Mouse (Mus musculus) embryo, embryonic 11 days (tissue): ENCODE data around the gene Dlgap1.

Experiments
- DNase-seq: peaks from one replicate; pipeline ENCODE4 v3.0.0-alpha.2; 2015

Gene Dlgap1

DNA sequence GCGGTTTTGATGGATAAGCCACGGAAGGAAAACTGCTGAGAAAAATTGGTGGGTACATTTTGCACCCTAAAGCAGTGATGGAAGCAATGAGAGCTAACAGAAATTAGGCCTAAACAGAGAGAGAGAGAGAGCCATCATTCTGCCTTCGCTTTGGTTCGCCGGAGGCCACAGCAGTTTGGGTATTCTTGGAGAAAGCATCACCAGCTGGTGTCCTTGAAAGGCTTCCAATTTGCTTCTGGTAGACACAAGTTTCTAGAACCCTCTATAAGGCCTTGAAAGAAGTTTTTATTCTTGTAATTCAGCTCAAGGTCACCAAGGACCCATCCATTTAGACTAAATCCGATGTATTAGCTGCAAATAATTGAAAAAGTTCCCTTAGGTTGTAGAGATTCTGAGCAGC, 205.0 kb downstream of the Dlgap1 start:
- no peak for DNase-seq

DNA sequence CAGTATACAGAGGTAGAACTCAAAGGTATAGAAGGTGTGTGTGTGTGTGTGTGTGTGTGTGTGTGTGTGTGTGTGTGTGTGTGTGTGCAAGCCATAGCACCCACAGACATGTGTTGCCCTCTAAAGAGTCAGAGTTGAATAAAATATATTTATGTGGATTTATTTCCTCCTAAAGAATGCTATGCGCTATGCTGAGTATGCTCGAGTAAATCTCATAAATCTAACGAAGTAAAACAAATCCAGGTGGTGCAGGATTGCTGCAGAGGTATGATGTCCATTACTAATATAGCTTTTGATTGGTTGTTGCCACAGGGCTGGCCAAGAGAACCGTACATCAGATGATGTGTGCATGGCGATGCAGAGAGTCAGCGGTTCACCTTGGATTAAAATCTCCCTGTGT, 222.4 kb downstream of the Dlgap1 start:
- no peak for DNase-seq

DNA sequence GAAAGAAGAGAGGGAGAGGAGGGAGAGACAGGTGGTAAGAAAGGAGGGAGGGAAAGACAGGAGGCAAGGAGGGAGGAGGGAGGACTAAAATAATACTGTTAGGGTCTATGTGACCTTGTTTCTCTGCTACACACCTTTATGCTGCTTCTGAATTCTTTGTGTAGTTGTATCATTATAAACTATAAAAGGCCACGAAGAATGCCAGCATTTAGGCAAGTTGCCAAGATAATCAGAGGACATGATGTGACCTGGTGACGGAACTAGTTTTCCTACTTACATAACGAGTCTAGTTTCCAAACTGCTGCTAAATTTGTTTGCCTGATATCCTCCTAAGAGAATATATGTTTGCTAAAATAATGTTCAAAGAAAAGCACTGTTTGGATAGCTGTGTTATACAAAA, 254.0 kb downstream of the Dlgap1 start:
- DNase-seq, result no peak

DNA sequence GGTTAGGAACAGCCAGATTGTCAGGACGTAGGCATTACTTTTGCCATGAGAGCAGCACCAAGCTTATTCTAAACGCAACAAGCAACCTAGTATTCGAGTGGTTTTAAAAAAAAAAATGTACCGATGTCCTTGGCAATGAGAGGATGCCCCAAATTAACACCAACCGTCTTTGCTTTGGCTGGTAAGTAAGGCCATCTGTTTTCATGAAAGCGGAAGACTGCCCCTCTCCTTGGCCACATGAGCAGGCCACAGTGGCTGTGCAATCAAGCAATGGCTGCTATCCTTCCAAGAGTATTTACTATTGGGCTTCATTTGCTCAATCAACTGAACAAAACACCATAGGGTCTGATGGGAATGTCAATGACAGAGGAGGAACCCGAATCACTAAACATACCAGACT, 278.5 kb downstream of the Dlgap1 start:
- DNase-seq, result no peak

DNA sequence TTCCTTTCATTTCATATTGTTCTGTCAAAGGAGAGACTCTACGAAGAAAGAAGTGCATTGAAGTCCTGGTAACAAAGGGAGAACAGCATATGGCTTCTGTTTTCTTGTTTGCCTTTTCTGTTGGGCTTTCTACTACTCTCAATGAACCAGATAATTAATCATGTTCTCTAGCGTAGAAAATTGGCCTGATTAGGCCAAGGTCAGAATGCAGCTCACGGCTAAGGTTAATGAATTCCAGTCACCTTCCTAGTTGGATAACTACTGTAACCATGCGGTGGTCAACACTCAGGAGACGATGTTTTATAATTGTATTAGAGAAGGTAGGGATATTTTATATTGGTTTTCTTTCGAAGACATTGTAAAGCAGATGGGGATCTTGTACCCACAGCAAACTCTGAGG, 279.4 kb downstream of the Dlgap1 start:
- peak; percentile 7 for DNase-seq

DNA sequence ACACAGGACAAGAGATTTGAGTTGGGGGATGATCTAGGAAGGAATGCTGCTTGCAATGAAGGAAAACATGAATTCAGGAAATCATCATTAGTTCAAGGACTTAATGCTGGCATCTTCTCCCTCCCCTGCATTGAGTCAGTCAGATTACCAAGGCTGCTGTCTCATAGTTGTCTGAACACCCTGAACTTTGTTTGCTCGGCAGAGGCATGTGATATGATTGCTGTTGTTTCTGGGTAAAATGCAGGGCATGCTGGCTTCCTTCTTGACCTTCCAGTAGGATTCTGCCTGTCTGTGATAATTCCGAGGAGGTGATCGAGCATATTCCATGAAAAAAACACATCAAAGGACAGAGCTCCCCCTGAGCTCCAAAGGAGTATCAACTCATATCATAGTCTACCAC, 283.6 kb downstream of the Dlgap1 start:
- no peak for DNase-seq

DNA sequence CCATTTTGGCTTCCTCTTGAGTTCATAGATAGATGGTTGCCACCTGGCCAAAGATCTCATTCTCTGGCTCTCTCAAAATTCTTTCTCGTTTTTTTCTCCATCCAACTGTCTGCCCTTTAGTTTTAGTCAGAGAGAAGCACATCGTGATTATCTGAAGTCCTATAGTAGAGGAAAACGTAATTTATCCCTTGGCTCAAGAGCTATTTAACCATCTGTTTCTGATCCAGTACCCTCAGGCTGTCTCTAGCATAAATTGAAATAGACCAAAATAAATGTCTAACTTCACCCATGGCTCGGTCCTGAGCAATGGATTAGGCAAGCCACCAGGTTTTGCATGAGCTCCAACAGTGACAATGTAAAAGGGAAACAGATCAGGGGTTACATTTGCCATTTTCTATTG, 287.5 kb downstream of the Dlgap1 start:
- no peak for DNase-seq

DNA sequence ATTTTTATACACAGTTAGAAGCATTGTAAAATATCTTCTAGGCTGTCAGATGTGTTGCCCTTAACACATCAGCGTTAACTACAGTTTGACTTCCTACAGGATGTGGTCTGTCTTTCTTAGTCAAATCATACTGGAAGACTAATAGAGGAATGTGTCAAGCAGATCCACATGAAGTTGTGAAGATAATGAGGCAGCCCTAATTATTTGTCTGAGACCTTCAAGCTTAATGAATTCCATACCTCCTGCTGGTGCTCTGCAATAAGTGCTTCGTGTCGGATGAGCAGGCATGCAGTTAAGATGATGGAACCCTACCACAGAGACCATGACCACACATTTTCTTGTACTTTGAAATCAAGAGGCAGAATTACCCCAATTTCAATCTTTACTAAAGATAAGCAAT, 294.3 kb downstream of the Dlgap1 start:
- DNase-seq, result no peak

DNA sequence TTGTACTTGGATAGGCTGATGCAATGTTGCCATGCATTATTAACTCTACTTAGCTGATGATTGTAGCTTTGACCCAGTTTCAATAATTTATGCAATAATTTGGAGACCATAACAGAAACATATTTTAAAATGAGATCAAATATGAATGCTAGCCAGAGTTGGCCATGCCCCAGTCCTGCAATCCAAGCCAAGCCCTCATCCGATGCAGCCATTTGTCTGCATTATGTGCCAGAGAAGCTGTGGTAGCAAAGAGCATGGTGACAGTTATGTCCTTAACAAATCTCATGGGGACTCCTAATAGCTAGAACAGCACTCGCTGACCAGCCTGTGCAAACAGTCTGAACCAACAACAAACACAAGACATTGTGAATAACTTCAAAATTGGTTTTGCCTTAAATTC, 303.3 kb downstream of the Dlgap1 start:
- DNase-seq, result no peak

DNA sequence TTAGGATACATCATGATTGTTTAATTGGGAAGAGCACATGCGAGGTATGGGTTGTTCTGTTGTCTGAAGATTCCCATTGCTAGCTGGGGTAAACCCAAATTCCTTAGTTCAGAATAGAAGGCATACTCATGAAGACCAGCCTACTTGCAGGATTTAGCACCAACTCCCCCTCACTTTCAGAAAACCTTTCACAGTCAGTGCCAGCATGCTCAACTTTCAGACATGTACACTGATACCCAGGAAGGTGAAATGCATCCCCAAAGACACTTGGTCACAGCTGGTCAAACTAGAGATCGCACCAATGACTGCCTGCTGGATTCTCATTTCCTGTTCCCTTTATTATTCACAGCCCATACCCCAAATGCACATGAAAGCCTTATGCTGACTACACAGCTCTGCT, 318.8 kb downstream of the Dlgap1 start:
- no peak for DNase-seq

DNA sequence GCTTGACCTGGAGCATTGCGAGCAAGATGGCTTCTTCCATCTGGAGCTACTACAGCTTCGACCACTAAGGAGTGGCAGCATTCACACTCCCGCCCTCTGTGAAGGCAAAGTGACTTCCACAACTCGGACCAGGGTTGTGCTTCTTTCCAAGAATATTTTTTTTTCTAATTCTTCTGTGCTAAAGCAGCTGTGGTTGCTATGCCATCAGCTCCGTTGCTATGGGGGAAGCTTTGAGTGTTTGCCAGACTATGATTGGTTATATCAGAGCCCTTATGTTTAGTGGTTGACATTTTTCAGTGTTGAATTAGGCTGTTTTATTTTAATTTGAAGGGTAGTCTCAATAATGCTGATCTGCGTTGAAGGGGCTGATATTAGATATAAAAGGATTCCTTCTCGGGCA, 325.2 kb downstream of the Dlgap1 start:
- DNase-seq, result no peak

DNA sequence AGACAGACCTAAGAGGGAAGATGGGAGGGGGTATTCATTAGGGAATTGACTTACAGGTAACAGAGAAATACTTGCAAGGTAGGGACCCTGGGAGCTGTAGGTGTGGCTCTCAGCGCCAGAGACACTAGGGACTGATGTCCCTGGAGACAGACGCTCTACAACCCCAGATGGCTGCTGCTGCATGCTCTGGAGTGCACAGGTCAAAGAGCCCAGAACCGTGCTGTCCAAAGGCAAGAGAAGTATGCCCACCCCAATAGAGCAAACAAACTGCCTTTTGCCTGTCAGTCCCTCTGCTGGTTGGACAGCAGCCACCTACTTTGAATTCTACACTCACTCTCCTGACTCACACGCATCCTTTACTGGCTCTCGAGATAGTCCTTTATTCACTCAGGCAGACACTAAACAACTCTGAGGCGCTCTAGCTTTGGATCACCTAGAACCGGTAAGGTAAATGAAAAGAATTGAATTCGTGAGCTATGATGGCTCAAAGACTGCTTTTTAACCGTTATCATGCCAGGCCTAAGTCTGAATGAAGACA, 333.1 kb downstream of the Dlgap1 start:
- DNase-seq, result no peak

DNA sequence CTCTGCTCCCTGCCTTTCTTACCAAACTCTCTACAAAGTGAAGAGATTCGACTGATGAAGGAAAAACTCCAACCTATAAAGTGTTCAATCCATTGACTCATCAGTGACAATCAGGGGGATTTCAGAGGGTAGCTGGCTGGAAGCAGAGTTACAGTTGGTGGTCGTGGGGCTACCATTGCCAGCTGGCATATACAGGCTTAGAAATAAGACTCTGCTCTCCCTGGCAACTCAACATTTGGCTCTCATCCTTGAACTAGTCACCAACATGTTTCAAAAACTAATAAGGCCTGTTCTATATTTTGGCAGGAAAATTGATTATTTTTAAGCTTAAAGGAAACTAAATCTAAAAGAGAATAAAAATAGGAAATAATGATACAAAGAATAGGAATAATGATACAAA, 333.8 kb downstream of the Dlgap1 start:
- DNase-seq, result no peak

DNA sequence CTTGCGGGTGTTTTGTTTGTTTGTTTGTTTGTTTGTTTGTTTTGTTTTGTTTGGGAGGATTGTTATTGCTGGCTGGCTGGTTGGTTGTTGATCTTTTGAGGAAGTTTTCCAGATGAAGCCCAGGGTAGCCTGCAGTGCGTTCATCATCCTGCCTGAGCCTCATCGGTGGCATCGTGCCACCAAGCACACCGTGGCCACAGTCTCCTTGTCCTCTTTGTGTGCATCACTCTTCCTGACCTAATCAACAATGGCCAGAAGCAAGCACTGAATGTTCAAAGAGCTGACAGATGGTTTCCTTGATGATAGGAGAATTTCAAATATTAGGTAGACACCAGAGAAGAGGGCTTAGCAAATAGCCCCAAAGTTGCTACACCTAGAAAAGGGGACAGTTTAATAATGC, 336.1 kb downstream of the Dlgap1 start:
- no peak for DNase-seq

DNA sequence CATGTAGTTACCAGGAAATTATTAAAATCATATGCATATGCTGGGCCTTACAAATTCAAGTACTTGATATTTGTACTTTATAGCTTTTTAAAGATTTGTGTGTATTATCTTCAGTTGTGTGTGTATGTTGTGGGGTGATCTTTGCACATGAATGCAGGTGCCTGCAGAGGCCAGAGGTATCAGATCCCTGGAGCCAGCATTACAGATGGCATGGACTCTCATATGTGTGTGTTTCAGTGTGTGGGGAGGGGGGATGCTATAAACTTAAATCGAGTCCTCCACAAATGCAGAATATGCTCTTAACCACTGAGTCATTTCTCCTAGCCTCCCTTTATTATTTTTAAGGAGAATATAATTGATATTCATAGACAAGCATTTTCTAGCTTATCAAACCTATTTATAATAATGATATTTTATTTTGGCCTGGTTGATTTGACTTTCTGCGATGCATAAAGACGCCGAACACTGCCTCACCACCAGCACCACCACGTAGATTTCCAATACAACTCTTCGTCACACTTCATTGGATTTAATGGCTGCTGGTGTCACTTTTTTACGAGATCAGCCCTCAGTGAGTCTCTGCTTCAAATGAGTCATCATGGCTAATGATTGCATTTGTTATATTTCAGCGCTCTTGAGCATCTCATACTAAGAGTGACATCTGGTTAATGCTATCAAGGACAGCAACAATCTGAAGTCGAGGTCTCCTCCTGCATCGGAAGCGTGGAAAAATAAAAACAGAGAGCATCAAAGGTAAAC, 338.7 kb downstream of the Dlgap1 start:
- no peak for DNase-seq

DNA sequence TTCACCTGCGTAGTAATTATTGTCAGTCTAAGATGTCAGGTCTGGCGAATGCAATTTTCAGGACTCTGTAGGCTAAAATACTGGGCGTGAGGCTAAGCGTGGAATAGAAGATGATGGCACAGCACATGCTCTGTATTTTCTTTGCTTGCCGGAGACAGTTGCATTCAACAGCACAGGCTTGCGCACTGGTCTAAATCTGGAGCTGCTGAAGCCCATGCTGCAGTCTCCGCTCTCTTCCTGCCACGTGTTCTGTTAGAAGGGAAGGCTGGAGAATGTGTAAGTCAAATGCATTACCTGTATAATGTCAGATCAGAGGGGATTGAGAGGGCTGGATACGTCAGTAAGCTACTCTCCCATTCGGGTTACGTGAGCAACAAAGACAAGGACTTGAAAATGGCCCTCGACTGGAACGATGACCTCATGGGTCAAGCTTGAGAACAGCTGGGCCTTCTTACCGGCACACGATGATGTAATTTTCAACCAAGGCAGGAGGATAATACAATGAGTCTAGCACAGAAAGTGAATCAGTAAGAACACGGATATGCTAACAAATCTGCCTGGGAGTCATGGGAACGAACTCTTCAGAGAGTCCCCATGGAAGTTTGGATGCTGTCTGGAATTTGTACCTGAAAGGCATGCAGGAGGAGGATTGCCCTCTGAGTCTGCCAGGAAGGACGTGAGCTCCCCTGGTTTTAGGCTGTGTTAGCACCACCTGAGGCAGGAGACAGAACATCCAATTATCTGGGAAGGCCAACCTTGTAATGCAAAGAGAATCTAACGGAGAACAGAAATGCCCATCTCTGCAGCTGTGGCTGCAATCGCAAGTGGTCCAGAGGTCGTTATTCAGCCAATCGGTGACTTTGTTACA, 339.7 kb downstream of the Dlgap1 start:
- peak; percentile 18 for DNase-seq

DNA sequence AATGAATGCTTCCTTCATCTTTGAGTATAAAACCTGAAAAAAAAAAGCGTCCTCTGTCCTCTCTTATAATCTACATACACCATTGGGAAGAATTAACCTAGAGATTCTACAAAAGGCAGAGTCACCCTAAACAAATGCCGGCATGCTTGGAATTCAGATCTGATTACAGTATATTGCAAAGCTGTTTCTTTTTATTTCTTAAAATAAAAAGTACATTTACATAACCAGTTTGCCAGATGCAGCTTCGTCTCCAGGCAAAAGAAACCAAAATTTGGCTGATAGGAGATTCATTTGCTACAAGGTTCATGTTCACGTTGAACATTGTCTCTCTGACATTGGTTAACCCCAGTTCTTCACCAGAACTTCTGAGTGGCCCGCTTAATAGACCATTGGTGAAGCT, 347.5 kb downstream of the Dlgap1 start:
- no peak for DNase-seq

DNA sequence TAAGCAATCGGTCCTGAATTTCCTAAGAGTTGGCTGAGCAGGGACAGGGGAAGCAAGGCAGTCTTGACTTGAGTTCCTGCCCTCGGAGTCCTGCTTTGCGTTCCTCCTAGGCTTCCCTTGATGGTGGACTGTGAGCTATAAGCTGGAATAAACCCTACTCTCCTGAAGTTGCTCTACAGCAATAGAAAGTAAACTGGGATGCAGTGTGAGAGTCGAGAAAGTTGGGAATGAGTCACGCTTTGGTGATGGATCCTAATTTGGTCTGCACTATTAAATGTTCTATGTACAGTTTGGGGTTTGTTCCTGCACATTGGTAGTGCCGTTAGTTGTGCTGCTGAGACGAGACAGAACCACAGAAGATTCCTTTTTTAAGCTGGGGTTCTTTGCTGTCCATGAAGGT, 348.9 kb downstream of the Dlgap1 start:
- DNase-seq, result no peak

DNA sequence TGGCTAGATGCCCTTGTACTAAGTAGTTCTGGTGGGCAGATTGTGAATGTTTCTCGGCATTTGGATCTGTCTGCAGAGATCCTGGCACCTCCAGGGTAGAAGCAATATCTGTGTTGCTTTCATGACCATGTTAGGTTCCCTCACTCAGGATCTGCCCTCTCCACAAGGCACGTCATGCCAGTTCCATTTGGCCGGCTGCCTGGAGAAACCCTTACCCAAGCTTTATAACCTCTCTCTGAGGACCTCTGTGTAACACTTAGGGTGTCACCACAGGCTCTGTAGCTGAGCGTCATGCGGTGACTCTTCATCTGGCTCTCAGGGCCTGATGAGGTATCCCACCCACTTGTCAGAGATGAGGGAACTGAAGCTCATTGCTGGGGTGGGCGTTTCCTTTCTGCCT, 353.1 kb downstream of the Dlgap1 start:
- DNase-seq, result no peak

DNA sequence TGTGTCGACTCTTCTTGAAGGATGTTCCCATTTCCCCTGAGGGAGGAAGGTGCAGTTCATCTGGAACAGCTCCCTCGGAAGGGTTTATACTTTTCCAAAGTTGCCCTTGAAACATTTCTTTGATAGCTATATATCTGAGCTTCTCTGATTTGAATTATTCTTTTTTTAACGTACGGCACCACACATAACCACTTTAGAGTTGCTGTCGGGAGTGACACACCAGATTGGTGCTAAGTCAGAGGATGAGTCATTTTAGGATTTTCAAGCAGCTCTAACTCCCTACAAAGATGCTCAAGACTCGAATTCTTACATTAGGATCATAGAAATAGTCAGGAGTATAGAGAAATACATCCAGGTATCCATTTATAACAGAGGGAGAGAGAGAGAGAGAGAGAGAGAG, 364.6 kb downstream of the Dlgap1 start:
- DNase-seq, result no peak

DNA sequence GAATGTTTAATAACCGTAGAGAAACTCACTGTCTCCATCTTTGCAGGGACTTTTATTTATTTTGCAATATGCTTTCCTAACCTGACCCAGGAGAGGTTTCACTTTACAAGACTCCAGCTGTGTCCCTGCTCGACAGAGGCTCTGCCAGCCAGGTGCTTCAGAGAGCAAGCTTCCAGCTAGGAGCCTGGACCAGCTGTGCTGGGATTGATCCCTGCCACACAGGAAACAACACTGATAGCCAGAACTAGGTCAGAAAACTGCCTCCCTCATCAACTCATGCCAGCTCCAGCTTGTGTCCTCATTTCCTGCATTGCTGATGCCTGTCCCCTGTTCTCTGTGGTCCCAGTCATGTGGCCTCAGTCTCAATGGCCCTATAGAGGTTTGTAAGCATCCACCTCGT, 365.3 kb downstream of the Dlgap1 start:
- DNase-seq, result peak; percentile 18

DNA sequence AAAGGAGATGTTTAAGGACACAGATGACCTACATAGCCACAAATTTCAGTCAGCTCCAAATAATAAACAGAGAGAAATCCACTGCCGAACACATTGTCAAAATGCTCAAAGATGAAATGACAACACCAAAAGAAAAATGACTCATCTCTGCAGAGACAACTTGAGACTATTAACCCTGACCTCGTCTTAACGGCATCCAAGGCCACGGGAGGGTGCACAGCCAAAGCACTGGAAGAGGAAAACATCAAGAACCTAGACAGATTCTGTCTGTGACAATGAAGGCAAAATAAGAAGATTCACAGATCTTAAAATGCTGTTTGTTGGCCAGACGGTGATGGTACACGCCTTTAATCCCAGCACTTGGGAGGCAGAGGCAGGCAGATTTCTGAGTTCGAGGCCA, 370.9 kb downstream of the Dlgap1 start:
- no peak for DNase-seq

DNA sequence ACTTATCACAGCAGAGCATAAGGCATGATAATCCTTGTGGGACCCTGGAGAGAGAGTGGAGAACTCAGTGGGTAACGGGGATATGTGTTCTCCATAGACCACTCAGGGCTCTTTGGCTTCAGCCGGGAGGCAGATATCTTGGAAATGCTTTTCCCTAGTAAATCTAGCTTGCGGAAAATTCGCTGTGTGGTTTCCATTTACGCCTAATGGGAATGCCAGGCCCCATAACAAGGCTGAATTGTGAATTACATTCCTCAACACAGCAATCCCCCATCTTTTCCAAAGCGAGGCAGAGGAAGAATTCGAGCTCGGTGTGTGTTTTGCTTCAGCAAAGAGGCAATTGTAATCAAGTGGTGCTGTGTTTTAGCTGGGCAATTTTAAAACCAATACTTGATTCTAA, 372.4 kb downstream of the Dlgap1 start:
- peak; percentile 28 for DNase-seq

DNA sequence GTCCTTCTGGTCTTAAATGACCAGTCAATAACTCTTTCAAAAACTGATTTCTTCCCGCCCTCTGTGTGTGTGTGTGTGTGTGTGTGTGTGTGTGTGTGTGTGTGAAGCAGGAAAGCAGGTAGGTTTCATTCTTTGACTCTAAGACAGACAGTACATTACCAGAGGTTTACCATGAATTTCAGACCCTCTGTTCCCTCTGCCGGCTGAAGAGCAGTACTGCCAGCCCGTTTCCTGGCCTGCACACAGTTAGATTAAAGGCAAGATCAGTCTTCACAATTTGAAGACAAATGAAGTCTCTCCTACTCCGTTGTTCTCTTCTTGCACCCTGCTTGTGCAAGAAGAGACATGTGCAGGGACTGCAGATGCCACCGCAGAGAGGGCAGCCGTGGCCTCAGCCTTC, 373.0 kb downstream of the Dlgap1 start:
- peak; percentile 18 for DNase-seq
